Mouse (Mus musculus) myocyte (in vitro differentiated cells): ENCODE data around the gene Wnt3.

ENCODE experiments used
- POLR2A ChIP-seq: IDR thresholded peaks from one replicate; pipeline ENCODE4 v1.6.1; 2011; ENCODE audit warnings: low read depth, mild to moderate bottlenecking, control low read depth, moderate library complexity; ENCODE audit not compliant: insufficient read length
- TCF12 ChIP-seq: IDR thresholded peaks from one replicate; pipeline ENCODE4 v1.6.1; 2011; ENCODE audit warnings: mild to moderate bottlenecking, control low read depth; ENCODE audit not compliant: poor library complexity, insufficient read depth, severe bottlenecking
- USF1 ChIP-seq: IDR thresholded peaks from one replicate; pipeline ENCODE4 v1.6.1; 2011; ENCODE audit warnings: low read depth, mild to moderate bottlenecking, control low read depth, moderate library complexity

DNA sequence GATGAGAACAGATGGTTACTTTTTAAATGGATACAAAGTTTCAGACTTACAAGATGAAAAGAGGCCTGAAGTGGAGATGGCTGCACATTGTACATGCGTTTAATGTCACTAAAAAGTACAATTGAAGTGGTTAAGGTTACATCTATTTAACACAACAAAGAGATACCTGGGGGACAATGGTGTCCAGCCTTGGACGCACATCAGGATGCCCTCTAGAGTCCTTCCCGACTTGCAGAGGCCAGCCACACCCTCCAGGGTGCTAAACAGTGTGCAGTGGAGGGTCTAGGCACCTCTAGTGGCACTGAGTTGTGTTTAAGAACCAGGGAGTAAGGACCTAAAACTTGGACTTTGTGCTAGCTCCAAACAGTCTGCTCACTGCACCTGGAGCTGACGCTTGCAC is 90.5 kb downstream of the Wnt3 start:
- TF ChIP-seq POLR2A: no peak
- no peak for TF ChIP-seq USF1
- no peak for TF ChIP-seq TCF12
